Mouse (Mus musculus): ENCODE data around the gene Rac1.
"Not testable (repeated sequence)": the region's sequence is repeated elsewhere in the genome, so short reads cannot be mapped to it uniquely, and the experiment has no call there.

Gene Rac1

GRCm38 (mm10) chr5:143525454-143526225 is 2.2 kb downstream of the Rac1 start:
- no peak for DNase-seq (ENCODE audit: low read depth)

GRCm38 (mm10) chr5:143522882-143523281 is 5.0 kb downstream of the Rac1 start:
- no peak for DNase-seq (ENCODE audit: low read depth)

- no peak for DNase-seq (ENCODE audit: low read depth)
These were observed 7.4 kb downstream of the Rac1 start for GRCm38 (mm10) chr5:143520415-143520814.

GRCm38 (mm10) chr5:143518045-143518591 is 9.7 kb downstream of the Rac1 start:
- DNase-seq (ENCODE audit: low read depth): no peak

GRCm38 (mm10) chr5:143517436-143517835 is 10.4 kb downstream of the Rac1 start:
- DNase-seq (ENCODE audit: low read depth): no peak

- no peak for DNase-seq (ENCODE audit: low read depth)
These were observed 10.8 kb downstream of the Rac1 start for GRCm38 (mm10) chr5:143517005-143517404.

- no peak for DNase-seq (ENCODE audit: low read depth)
These were observed 13.0 kb downstream of the Rac1 start for GRCm38 (mm10) chr5:143514878-143515277.

GRCm38 (mm10) chr5:143512305-143512704 is 15.5 kb downstream of the Rac1 start:
- no peak for DNase-seq (ENCODE audit: low read depth)

GRCm38 (mm10) chr5:143511577-143511976 is 16.3 kb downstream of the Rac1 start:
- no peak for DNase-seq (ENCODE audit: low read depth)

- no peak for DNase-seq (ENCODE audit: low read depth)
These were observed 18.1 kb downstream of the Rac1 start for GRCm38 (mm10) chr5:143509737-143510136.

GRCm38 (mm10) chr5:143509294-143509693 is 18.5 kb downstream of the Rac1 start:
- DNase-seq (ENCODE audit: low read depth): no peak

- no peak for DNase-seq (ENCODE audit: low read depth)
These were observed 22.3 kb downstream of the Rac1 start for GRCm38 (mm10) chr5:143505545-143505944.

- DNase-seq (ENCODE audit: low read depth): no peak
These were observed 22.8 kb downstream of the Rac1 start for GRCm38 (mm10) chr5:143505056-143505455.

- DNase-seq (ENCODE audit: low read depth): no peak
These were observed 23.4 kb downstream of the Rac1 start for GRCm38 (mm10) chr5:143504453-143504852.

GRCm38 (mm10) chr5:143503740-143504139 is 24.1 kb downstream of the Rac1 start:
- no peak for DNase-seq (ENCODE audit: low read depth)

- no peak for DNase-seq (ENCODE audit: low read depth)
These were observed 24.8 kb downstream of the Rac1 start for GRCm38 (mm10) chr5:143502899-143503557.

- no peak for DNase-seq (ENCODE audit: low read depth)
These were observed 26.2 kb downstream of the Rac1 start for GRCm38 (mm10) chr5:143501649-143502048.

- no peak for DNase-seq (ENCODE audit: low read depth)
These were observed 26.7 kb downstream of the Rac1 start for GRCm38 (mm10) chr5:143501140-143501539.

GRCm38 (mm10) chr5:143500711-143501110 is 27.1 kb downstream of the Rac1 start:
- DNase-seq (ENCODE audit: low read depth): not testable (repeated sequence)

- DNase-seq (ENCODE audit: low read depth): no peak
These were observed 28.1 kb downstream of the Rac1 start for GRCm38 (mm10) chr5:143499686-143500085.

- no peak for DNase-seq (ENCODE audit: low read depth)
These were observed 28.6 kb downstream of the Rac1 start for GRCm38 (mm10) chr5:143499197-143499596.

- no peak for DNase-seq (ENCODE audit: low read depth)
These were observed 30.4 kb downstream of the Rac1 start for GRCm38 (mm10) chr5:143497451-143497850.

- DNase-seq (ENCODE audit: low read depth): no peak
These were observed 32.1 kb downstream of the Rac1 start for GRCm38 (mm10) chr5:143495708-143496107.

Measured in c-Kit-positive CD71-negative TER-119-negative erythroid progenitor cells, embryonic 14.5 days (primary cell).